Mouse (Mus musculus) liver, adult 2 months (tissue): ENCODE data around the gene Olfr434.

Source experiments
- CTCF ChIP-seq: fragments of 200-500 bp; IDR thresholded peaks from 2 replicates; pipeline ENCODE4 v1.5.1; 2011; ENCODE audit warnings: low read depth, low read length, control low read depth
- POLR2A ChIP-seq: fragments of 200-500 bp; IDR thresholded peaks from 2 replicates; pipeline ENCODE4 v1.6.1; 2011; ENCODE audit warnings: low read length, control low read depth; ENCODE audit not compliant: insufficient read depth; ENCODE audit errors: extremely low read depth

GRCm38 (mm10) chr6:43178584-43179501 is 34.0 kb upstream of the Olfr434 start:
- no peak for TF ChIP-seq POLR2A
- TF ChIP-seq CTCF, result no peak
